Mouse (Mus musculus) myocyte (in vitro differentiated cells): ENCODE measurements around the gene Slc6a13.

Experiments
- MAX ChIP-seq: IDR thresholded peaks from one replicate; pipeline ENCODE4 v1.6.1; 2011; ENCODE audit warnings: low read depth, mild to moderate bottlenecking, control low read depth
- POLR2A ChIP-seq: IDR thresholded peaks from one replicate; pipeline ENCODE4 v1.6.1; 2011; ENCODE audit warnings: low read depth, mild to moderate bottlenecking, control low read depth, moderate library complexity; ENCODE audit not compliant: insufficient read length

- no peak for TF ChIP-seq MAX
- TF ChIP-seq POLR2A, result no peak
Observed at GRCm38 (mm10) chr6:121378256-121378655, 78.2 kb downstream of the Slc6a13 start.
